Mouse (Mus musculus) kidney, postnatal 10 days (tissue): ENCODE data around the gene Gale.
"Not testable (repeated sequence)": the region's sequence is repeated elsewhere in the genome, so short reads cannot be mapped to it uniquely, and the experiment has no call there.

Source experiments
- DNase-seq: peaks from one replicate; pipeline ENCODE4 v3.0.0; 2021; ENCODE audit warnings: mixed read lengths

The Gale gene

DNA sequence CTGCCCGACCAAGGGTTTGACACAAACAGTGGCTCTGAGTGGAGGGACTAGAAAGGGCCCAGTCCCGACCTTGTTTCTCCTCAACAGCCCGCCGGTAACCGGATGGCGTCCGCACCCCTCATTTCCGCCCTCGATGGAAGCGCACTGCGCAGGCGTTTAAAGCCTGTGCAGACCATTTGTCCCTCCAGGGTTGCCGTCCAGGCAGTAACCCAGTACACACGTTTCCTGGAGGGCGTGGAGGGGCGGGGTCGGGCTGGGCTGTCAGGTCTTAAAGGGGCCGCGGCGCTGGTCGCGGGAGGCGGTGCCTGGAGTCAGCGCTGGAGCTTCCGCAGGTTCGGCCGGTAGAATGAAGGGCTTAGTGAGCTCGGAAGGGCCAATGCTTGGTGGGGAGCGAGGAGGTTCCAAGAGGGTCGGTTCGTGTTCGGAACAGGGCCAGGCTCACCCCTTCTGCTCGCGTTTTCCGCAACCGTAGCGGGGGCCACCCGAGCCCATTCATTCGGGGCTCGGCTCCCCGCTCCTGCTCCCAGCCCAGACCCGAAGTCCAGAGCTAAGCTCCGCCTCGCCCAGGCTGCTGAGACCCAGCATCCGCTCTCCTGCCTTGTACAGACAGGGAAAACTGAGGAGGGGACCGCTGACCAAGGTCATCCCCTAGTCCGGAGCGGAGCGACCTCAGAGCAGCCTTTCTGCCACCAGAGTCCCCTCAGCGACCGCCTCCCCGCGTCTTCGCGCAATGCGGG is at the start of gene Gale:
Gene Gale, plus strand, starts transcription at position 271 of the 737 bp plus-strand sequence.
- DNase-seq = peak; percentile 98

GRCm38 (mm10) chr4:135918635-135919279 is 44.8 kb upstream of the Gale start:
- no peak for DNase-seq

GRCm38 (mm10) chr4:135919280-135919639 is 44.3 kb upstream of the Gale start:
- no peak for DNase-seq

- DNase-seq = peak; percentile 98
These were observed 43.0 kb upstream of the Gale start, which contains the start of gene Fuca1 for GRCm38 (mm10) chr4:135920304-135921241. Gene Fuca1 (plus strand): TSS chr4:135920735.

DNA sequence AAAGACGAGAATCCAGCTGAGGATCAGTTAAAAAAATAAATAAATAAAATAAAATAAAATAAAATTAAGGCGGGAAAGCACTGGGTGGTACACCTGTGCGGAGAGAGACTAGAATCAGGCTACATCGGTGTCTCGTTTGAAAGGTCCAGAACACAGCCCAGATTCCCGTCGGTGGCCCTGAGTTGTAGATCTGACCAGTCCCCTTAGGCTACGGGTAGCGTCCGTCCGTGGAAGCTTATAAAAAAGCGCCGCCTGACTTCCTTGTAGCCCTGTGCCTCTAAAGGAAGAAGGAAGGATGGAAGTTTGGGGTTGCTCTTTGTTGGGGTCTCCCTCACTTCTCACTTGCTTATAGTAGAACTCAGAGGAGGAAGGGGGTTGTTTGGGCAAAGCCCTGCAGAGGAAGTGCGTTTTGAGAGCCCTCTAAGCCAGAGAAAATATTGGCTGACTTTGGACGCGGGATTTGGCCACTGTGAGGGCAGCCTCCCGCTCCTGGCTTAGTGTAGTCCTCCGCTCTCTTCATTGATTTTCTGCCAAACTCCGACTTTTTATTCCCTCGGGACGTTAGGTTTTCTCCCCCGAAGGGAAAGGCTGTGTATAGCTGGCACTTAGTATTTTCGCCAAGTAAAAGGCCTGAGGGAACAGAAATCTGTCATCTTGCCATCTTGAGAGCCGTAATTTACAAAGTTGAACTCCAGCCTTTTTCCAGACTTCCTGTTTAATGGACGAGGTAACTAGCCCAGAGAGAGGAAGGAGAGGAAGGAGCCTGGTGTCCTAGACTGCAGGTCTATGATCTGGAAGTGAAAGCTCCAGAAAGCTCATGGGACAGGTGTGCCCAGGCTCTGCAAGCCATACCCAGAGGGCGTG is 42.0 kb upstream of the Gale start:
- peak; percentile 51 for DNase-seq

- DNase-seq = no peak
These were observed 41.3 kb upstream of the Gale start for GRCm38 (mm10) chr4:135922190-135922589.

- DNase-seq = no peak
These were observed 39.1 kb upstream of the Gale start for GRCm38 (mm10) chr4:135924418-135924817.

DNA sequence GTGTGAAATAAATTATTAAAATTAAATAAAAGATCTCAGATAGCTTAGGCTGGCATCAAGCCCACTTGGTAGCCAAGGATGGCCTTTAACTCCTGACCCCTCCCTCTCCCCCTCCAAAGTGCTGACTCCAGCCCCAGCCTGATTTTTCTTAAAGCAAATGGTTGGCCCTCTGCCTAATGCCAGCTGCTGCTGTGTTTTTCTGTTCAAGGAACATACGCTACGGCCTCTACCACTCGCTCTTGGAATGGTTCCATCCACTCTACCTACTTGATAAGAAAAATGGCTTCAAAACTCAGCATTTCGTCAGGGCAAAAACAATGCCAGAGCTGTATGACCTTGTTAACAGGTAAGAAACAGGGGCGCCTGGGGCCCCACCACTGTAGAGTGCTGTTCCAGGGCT is 38.2 kb upstream of the Gale start:
- peak; percentile 37 for DNase-seq

GRCm38 (mm10) chr4:135926195-135926808 is 37.2 kb upstream of the Gale start:
- DNase-seq = no peak

- no peak for DNase-seq
These were observed 36.7 kb upstream of the Gale start for GRCm38 (mm10) chr4:135926861-135927260.

GRCm38 (mm10) chr4:135928376-135928775 is 35.2 kb upstream of the Gale start:
- no peak for DNase-seq

DNA sequence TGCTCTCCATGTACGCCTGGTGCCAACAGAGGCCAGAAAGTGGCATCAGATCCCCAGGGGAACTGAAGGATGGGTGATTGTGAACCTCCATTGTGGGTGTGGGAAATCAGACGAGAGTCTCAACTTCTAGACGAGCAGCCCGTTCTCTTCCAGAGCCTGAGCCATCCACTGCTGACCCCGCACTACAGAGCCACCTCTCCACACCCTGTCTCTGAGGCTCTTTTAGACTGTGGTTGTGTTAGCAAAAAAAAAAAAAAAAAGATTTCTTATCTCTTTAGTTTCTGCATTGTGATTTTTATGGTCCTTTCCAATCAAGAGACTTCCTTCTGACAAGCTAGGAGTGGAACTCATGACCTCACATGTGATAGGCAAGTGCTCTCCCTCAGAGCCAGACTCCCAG is 34.1 kb upstream of the Gale start:
- no peak for DNase-seq

- DNase-seq = no peak
These were observed 33.7 kb upstream of the Gale start for GRCm38 (mm10) chr4:135929828-135930227.

DNA sequence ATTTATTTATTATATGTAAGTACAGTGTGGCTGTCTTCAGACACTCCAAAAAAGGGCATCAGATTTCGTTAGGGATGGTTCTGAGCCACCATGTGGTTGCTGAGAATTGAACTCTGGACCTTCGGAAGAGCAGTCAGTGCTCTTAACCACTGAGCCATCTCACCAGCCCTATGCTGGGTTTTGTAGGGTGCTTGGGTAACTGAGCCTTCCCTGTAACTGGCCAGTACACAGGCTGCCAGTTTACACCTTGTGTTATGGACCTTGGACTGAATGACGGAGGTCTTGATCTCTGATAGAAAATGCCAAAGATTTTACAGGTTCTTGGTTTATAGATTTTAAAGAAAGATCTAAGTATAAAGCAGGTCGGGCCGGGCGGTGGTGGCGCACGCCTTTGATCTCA is 33.3 kb upstream of the Gale start:
- no peak for DNase-seq

GRCm38 (mm10) chr4:135931832-135932231 is 31.7 kb upstream of the Gale start:
- DNase-seq = peak; percentile 49

DNA sequence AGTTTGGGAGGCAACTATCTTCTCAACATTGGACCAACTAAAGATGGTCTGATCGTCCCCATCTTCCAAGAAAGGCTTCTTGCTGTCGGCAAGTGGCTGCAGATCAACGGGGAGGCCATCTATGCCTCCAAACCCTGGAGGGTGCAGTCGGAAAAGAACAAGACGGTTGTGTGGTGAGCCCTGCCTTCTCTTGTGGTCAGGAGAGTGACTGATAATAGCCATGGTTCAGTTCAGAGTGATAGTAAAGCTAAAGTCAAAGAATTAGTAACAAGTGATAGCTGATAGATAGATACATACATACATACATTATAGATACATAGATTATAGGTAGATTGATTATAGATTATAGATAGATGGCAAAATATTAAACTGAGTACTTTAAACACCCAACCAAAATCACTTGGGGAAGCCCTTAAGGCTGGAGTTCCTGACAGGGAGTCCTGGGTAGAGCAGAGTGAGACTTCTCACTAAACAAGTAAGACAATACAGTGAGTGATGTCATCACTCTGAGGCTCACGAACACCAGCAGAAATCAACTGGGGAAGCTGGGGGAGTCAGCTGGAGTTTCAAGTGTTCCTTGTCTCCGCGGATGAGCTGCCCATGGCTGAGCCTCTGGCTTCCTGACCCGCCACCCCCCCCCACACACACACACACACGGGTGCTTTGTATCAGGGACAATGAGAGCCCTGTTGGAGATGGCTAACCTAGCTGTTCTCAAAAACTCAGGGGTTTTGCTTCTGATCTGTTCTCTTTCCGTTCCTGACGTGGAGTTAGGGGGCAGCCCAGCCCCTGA is 28.6 kb upstream of the Gale start:
- DNase-seq = no peak

GRCm38 (mm10) chr4:135935502-135935901 is 28.0 kb upstream of the Gale start:
- DNase-seq = no peak

DNA sequence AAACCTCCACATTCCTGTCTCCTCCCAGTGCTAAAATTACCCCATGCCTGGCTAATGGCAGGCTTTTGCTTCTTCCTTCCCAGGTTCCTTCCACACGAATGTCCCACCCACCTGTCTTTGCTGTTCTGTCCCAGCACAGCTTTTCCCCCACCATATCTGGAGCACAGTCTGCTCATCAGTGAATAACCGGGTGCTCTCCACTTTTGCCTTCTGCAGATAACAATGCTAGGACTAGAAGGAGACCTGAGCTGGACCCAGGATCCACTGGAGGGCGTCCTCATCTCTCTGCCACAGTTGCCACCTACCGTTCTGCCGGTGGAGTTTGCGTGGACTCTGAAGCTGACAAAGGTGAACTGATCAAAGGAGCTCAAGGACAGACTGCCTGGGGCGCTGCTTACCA is 24.7 kb upstream of the Gale start:
- no peak for DNase-seq

- DNase-seq = not testable (repeated sequence)
These were observed 22.5 kb upstream of the Gale start for GRCm38 (mm10) chr4:135941026-135941425.

- DNase-seq = no peak
These were observed 21.3 kb upstream of the Gale start for GRCm38 (mm10) chr4:135942193-135942592.

- DNase-seq = no peak
These were observed 20.1 kb upstream of the Gale start for GRCm38 (mm10) chr4:135943389-135943788.
